Mouse (Mus musculus) neutrophil, adult 5-6 weeks (primary cell): ENCODE measurements at regions not wholly inside any gene's neighbourhood (a gene's known extent, or its start where the extent isn't known, plus 50 kb on each side); places are given as distances from the start of the nearest gene placed in this dataset.

Source experiments
- ATAC-seq: fragments of 151-379, 151-347 bp; 2 replicates; pipeline ENCODE4 v1.8.0; 2017; ENCODE audit warnings: mild to moderate bottlenecking, moderate TSS enrichment; ENCODE audit not compliant: insufficient number of reproducible peaks, poor library complexity, low FRiP score, severe bottlenecking; ENCODE audit errors: extremely low read depth

GRCm38 (mm10) chr6:31079586-31080259, 120.8 kb upstream of the Klf14 start:
- ATAC-seq: peak; percentile 74

- ATAC-seq: no peak
Measured at GRCm38 (mm10) chr6:31080279-31080678, 121.4 kb upstream of the Klf14 start.

- ATAC-seq: no peak
Measured at GRCm38 (mm10) chr6:31080691-31081090, 121.8 kb upstream of the Klf14 start.

GRCm38 (mm10) chr6:31081238-31081637, 122.4 kb upstream of the Klf14 start:
- peak; percentile 60 for ATAC-seq

- ATAC-seq: no peak
Measured at GRCm38 (mm10) chr6:31081988-31082387, 123.1 kb upstream of the Klf14 start.

- ATAC-seq: no peak
Measured at GRCm38 (mm10) chr6:31082613-31083470, 124.0 kb upstream of the Klf14 start.

GRCm38 (mm10) chr6:31083701-31084100, 124.8 kb upstream of the Klf14 start:
- ATAC-seq: no peak

- ATAC-seq: no peak
Measured at GRCm38 (mm10) chr6:31085063-31085759, 126.3 kb upstream of the Klf14 start.

- ATAC-seq: no peak
Measured at GRCm38 (mm10) chr6:31085760-31086108, 126.9 kb upstream of the Klf14 start.

- ATAC-seq: no peak
Measured at GRCm38 (mm10) chr6:31086283-31086682, 127.4 kb upstream of the Klf14 start.

GRCm38 (mm10) chr6:31086798-31087360, 128.0 kb upstream of the Klf14 start:
- ATAC-seq: no peak

GRCm38 (mm10) chr6:31087511-31087910, 128.6 kb upstream of the Klf14 start:
- no peak for ATAC-seq

GRCm38 (mm10) chr6:31088147-31088972, 129.5 kb upstream of the Klf14 start:
- no peak for ATAC-seq

GRCm38 (mm10) chr6:31088973-31089368, 130.1 kb upstream of the Klf14 start:
- ATAC-seq: no peak

GRCm38 (mm10) chr6:31090288-31090687, 131.4 kb upstream of the Klf14 start:
- no peak for ATAC-seq

- no peak for ATAC-seq
Measured at GRCm38 (mm10) chr6:31090791-31091190, 131.9 kb upstream of the Klf14 start.

- ATAC-seq: no peak
Measured at GRCm38 (mm10) chr6:31092324-31092723, 133.4 kb upstream of the Klf14 start.

GRCm38 (mm10) chr6:31092760-31093159, 133.9 kb upstream of the Klf14 start:
- ATAC-seq: no peak
